Mouse (Mus musculus) heart, postnatal 0 days (tissue): ENCODE results near the gene Crybb1. TPM values are rescaled to one million over a fixed set of nuclear protein-coding genes. Genes with fewer than 3 reads are reported as not detected.

ENCODE experiments used
- ATAC-seq: fragments of 200-750 bp; cut with Nextera tagmentation; 2 replicates; pipeline ENCODE4 v1.8.0; 2017; ENCODE audit warnings: low read depth, moderate number of reproducible peaks, moderate library complexity; ENCODE audit not compliant: insufficient read depth
- DNase-seq: peaks from one replicate; pipeline ENCODE4 v3.0.0-alpha.2; 2016; ENCODE audit warnings: low spot score
- H3K27ac ChIP-seq: fragments of 300-500 bp; sonication (generic); 2 replicates; pipeline ENCODE4 v1.5.1; 2014; ENCODE audit warnings: low read depth, mild to moderate bottlenecking
- H3K27me3 ChIP-seq: fragments of 300-500 bp; sonication (generic); 2 replicates; pipeline ENCODE4 v1.6.1; 2014; ENCODE audit warnings: low read length, mixed read lengths; ENCODE audit not compliant: control insufficient read depth, insufficient read depth
- H3K36me3 ChIP-seq: fragments of 300-500 bp; sonication (generic); replicated peaks from 2 replicates; pipeline ENCODE4 v1.6.1; 2014; ENCODE audit warnings: low read length, mixed read lengths; ENCODE audit not compliant: control insufficient read depth, insufficient read depth
- H3K4me1 ChIP-seq: fragments of 300-500 bp; sonication (generic); 2 replicates; pipeline ENCODE4 v1.6.1; 2014; ENCODE audit warnings: antibody characterized with exemption; ENCODE audit not compliant: control insufficient read depth, insufficient read depth
- H3K4me2 ChIP-seq: fragments of 300-500 bp; sonication (generic); 2 replicates; pipeline ENCODE4 v1.6.1; 2014; ENCODE audit warnings: low read depth, mild to moderate bottlenecking, low read length, moderate library complexity
- H3K4me3 ChIP-seq: fragments of 300-500 bp; sonication (generic); 2 replicates; pipeline ENCODE4 v1.5.1; 2014; ENCODE audit warnings: low read depth, low read length
- H3K9ac ChIP-seq: fragments of 300-500 bp; sonication (generic); replicated peaks from 2 replicates; pipeline ENCODE4 v1.6.1; 2014; ENCODE audit warnings: low read depth, low read length, mixed read lengths
- H3K9me3 ChIP-seq: fragments of 300-500 bp; sonication (generic); replicated peaks from 2 replicates; pipeline ENCODE4 v1.6.1; 2016; ENCODE audit warnings: low read length; ENCODE audit not compliant: control insufficient read depth
- CTCF ChIP-seq: IDR thresholded peaks from 2 replicates; pipeline ENCODE4 v1.5.1; 2016; ENCODE audit warnings: antibody characterized with exemption, control low read depth, low read depth
- EP300 ChIP-seq: IDR thresholded peaks from 2 replicates; pipeline ENCODE4 v1.6.1; 2016; ENCODE audit warnings: antibody characterized with exemption, low read depth
- whole genome bisulfite sequencing: fragments of 180-500 bp; shearing (Covaris S2); extraction: QIAGEN DNeasy Blood & Tissue Kit; methylation state at CpG from one replicate; pipeline ENCODE4 v1.1.7; 2014; 5-methylcytosine and 5-hydroxymethylcytosine counted together
- polyA plus RNA-seq: library from polyadenylated mRNA; unstranded; fragments of >200 nt; fragmentation: Nextera tagmentation; extraction: Ambion mirVana; gene quantifications from 2 replicates; pipeline ENCODE4 v1.2.1, GENCODE M21; 2015
- total RNA-seq: library from RNA; depleted of rRNA; stranded (reverse); fragments of >200 nt; gene quantifications from 2 replicates; pipeline ENCODE4 v1.2.3, GENCODE M21; 2014; ENCODE audit warnings: low replicate concordance

The Crybb1 gene
- total and polyA plus RNA-seq, 2 experiments from 2014 or later, result 0.26 TPM; not detected in 1

DNA sequence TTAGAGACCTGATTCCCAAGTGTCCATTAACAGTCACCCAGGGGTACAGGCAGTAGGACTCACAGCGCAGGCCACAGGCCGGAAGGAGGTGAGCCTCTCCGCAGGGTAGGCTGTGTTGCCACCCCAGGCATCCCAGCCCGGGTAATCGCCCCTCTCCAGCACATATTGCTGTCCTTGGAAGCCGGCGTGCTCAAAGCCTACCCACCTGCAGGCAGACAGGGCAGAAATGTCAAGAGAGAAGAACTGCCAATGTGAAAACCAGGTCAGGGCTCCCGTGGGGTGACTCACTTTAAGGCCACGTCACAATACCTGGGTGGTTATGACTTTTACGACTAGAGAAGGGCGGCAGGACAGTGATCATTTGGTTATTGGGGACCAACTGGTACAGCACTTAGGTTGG lies 6.5 kb upstream of the Crybb1 start:
- H3K9me3 ChIP-seq, result no peaks in the 10 kb centered on the region
- H3K27ac ChIP-seq, result no peak overlapping the region
- H3K36me3 ChIP-seq, result no peaks in the 10 kb centered on the region
- 90% methylated on average over 11 of the region's 11 CpGs for WGBS
- ATAC-seq (no peak), DNase-seq (no peak)
- no peak for TF ChIP-seq CTCF
- no peak for TF ChIP-seq EP300
- H3K27me3 ChIP-seq, result no peaks in the 10 kb centered on the region
- H3K4me2 ChIP-seq, result no peak overlapping the region
- no peak overlapping the region for H3K4me3 ChIP-seq
- H3K9ac ChIP-seq, result no peak overlapping the region
- peaks cover 24% of the 10 kb centered on the region for H3K4me1 ChIP-seq

- DNase-seq (peak; percentile 18), ATAC-seq (no peak)
- TF ChIP-seq CTCF (no peak), EP300 (no peak)
- Histone ChIP-seq H3K4me3 (no peak within 1 kb of the TSS), H3K9me3 (no peaks in the 10 kb centered on the region), H3K27ac (0 out of 2 replicates have a peak within 1 kb of the TSS, but pooled peaks have one; percentile 55), H3K9ac (no peak within 1 kb of the TSS), H3K36me3 (no peaks in the 10 kb centered on the region), H3K4me1 (peaks cover 37% of the 10 kb centered on the region), H3K4me2 (no peak within 1 kb of the TSS), H3K27me3 (no peaks in the 10 kb centered on the region)
- WGBS, result 28% methylated on average over 2 of the region's 2 CpGs
Observed at GRCm38 (mm10) chr5:112252400-112252799, 3.2 kb upstream of the Crybb1 start, which contains the start of gene Cryba4. Gene Cryba4 (minus strand): TSS chr5:112252518.

DNA sequence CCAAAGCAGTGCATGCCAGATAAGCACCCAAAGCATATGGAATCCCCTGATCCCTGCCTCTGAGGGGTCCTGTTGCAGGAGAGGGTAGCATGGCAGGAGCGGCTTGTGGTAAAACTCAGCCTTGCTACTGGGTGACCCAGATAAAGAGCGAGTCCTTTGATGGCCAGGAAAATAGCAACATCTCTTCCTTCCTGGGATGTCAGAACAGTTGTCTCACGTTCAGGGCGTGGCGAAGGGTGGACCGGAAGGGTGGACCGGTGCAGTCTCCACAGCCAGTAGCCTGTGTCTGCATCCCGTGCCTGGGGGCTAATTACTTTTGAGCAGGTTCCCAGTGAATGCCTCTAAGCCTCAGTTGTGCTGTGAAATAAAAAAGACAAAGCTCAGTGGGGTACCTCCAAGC lies 2.4 kb upstream of the Crybb1 start:
- Histone ChIP-seq H3K36me3 (no peaks in the 10 kb centered on the region), H3K9ac (no peak overlapping the region), H3K4me2 (no peak overlapping the region), H3K4me3 (no peak overlapping the region), H3K27me3 (no peaks in the 10 kb centered on the region), H3K9me3 (no peaks in the 10 kb centered on the region), H3K4me1 (peaks cover 37% of the 10 kb centered on the region), H3K27ac (0 out of 2 replicates have a peak overlapping the region, but pooled peaks have one; percentile 55)
- ATAC-seq, result no peak
- no peak for TF ChIP-seq EP300
- TF ChIP-seq CTCF, result no peak
- WGBS, result 51% methylated on average over 8 of the region's 8 CpGs
- no peak for DNase-seq

GRCm38 (mm10) chr5:112254282-112254806 lies 1.3 kb upstream of the Crybb1 start:
- no peak overlapping the region for H3K9ac ChIP-seq
- 38% methylated on average over 7 of the region's 7 CpGs for WGBS

GRCm38 (mm10) chr5:112256457-112256856 lies 842 bp downstream of the Crybb1 start:
- TF ChIP-seq CTCF (no peak), EP300 (no peak)
- peaks cover 9% of the 10 kb centered on the region for H3K27me3 ChIP-seq
- no peaks in the 10 kb centered on the region for H3K36me3 ChIP-seq
- ATAC-seq (no peak), DNase-seq (no peak)
- H3K4me3 ChIP-seq, result no peak overlapping the region
- peaks cover 37% of the 10 kb centered on the region for H3K4me1 ChIP-seq
- no peaks in the 10 kb centered on the region for H3K9me3 ChIP-seq
- H3K9ac ChIP-seq, result no peak overlapping the region
- H3K4me2 ChIP-seq, result no peak overlapping the region
- H3K27ac ChIP-seq, result no peak overlapping the region
- 78% methylated on average over 9 of the region's 9 CpGs for WGBS

More at GRCm38 (mm10) chr5:112254282-112254806, 1.3 kb upstream of the Crybb1 start:
- H3K36me3 ChIP-seq, result no peaks in the 10 kb centered on the region
- TF ChIP-seq CTCF, result no peak
- 0 out of 2 replicates have a peak, but pooled peaks have one; percentile 31 for TF ChIP-seq EP300
- no peaks in the 10 kb centered on the region for H3K9me3 ChIP-seq
- peaks cover 37% of the 10 kb centered on the region for H3K4me1 ChIP-seq
- ATAC-seq (peak; percentile 73), DNase-seq (peak; percentile 43)
- H3K27ac ChIP-seq, result peak overlapping the region; percentile 55
- no peak overlapping the region for H3K4me2 ChIP-seq
- no peaks in the 10 kb centered on the region for H3K27me3 ChIP-seq
- no peak overlapping the region for H3K4me3 ChIP-seq

GRCm38 (mm10) chr5:112257896-112258295 lies 2.3 kb downstream of the Crybb1 start:
- 74% methylated on average over 3 of the region's 3 CpGs for WGBS
- ATAC-seq, result no peak

More at GRCm38 (mm10) chr5:112257896-112258295, 2.3 kb downstream of the Crybb1 start:
- H3K4me3 ChIP-seq, result no peak overlapping the region
- no peak overlapping the region for H3K9ac ChIP-seq
- DNase-seq, result no peak
- TF ChIP-seq CTCF (no peak), EP300 (no peak)
- H3K4me2 ChIP-seq, result no peak overlapping the region
- no peaks in the 10 kb centered on the region for H3K9me3 ChIP-seq
- peaks cover 11% of the 10 kb centered on the region for H3K27me3 ChIP-seq
- no peaks in the 10 kb centered on the region for H3K36me3 ChIP-seq
- peaks cover 31% of the 10 kb centered on the region for H3K4me1 ChIP-seq
- no peak overlapping the region for H3K27ac ChIP-seq
